In genomic region chr6:95902551-95902950, GRCm38 (mm10) we compare ENCODE assay signal across 33 mouse cellular contexts.
"Had no signal": no experiment of that assay in that cellular context is flagged by ENCODE, and none has a peak within 500 bp of the region (broad histone marks: within the 10 kb centered on the region; RNA-seq: fewer than 3 reads in every experiment).

No protein-coding gene starts in this region.

- ATAC-seq: liver, embryonic 12.5 days; liver, postnatal 0 days; lung, postnatal 0 days; midbrain, embryonic 13.5 days; midbrain, embryonic 15.5 days; midbrain, embryonic 16.5 days had no signal

- H3K27ac ChIP-seq: limb, embryonic 10.5 days; limb, embryonic 12.5 days; limb, embryonic 13.5 days; limb, embryonic 15.5 days; liver, embryonic 12.5 days; liver, embryonic 13.5 days; liver, embryonic 14.5 days; liver, embryonic 15.5 days; lung, embryonic 15.5 days; macrophage; midbrain, embryonic 10.5 days; midbrain, embryonic 12.5 days; midbrain, embryonic 13.5 days; midbrain, embryonic 15.5 days; neural tube, embryonic 12.5 days; neural tube, embryonic 13.5 days had no signal

- DNase-seq: left cerebral cortex, postnatal 4 days; liver; liver, embryonic 13.5 days; liver, postnatal 0 days; lung, adult 18-20 months; lung, adult 2 months; lung, embryonic 14.5 days; lung, postnatal 10 days; lung, postnatal 14 days; lung, postnatal 36 days; lung, postnatal 4 days; midbrain, embryonic 14.5 days had no signal

- H3K4me2 ChIP-seq: limb, embryonic 12.5 days; limb, embryonic 13.5 days; limb, embryonic 15.5 days; liver, embryonic 11.5 days; liver, embryonic 12.5 days; liver, embryonic 13.5 days; liver, embryonic 15.5 days; lung, embryonic 14.5 days; lung, embryonic 15.5 days; midbrain, embryonic 11.5 days; midbrain, embryonic 12.5 days; midbrain, embryonic 13.5 days; midbrain, embryonic 15.5 days; neural tube, embryonic 12.5 days; neural tube, embryonic 13.5 days had no signal

- H3K9ac ChIP-seq: limb, embryonic 12.5 days; limb, embryonic 13.5 days; limb, embryonic 15.5 days; liver, embryonic 12.5 days; liver, embryonic 13.5 days; liver, embryonic 14.5 days; liver, embryonic 15.5 days; liver, postnatal 0 days; lung, embryonic 14.5 days; lung, embryonic 15.5 days; midbrain, embryonic 12.5 days; midbrain, embryonic 13.5 days; midbrain, embryonic 15.5 days; neural tube, embryonic 12.5 days; neural tube, embryonic 13.5 days had no signal

- H3K27me3 ChIP-seq: limb, embryonic 12.5 days; limb, embryonic 13.5 days; limb, embryonic 15.5 days; liver, embryonic 12.5 days; liver, embryonic 13.5 days; liver, embryonic 15.5 days; lung, embryonic 15.5 days; megakaryocyte, embryonic 14.5 days; midbrain, embryonic 12.5 days; midbrain, embryonic 13.5 days; midbrain, embryonic 15.5 days; neural tube, embryonic 12.5 days; neural tube, embryonic 13.5 days had no signal

- H3K36me3 ChIP-seq: limb, embryonic 10.5 days; limb, embryonic 12.5 days; limb, embryonic 13.5 days; limb, embryonic 15.5 days; liver, embryonic 12.5 days; liver, embryonic 13.5 days; liver, embryonic 15.5 days; lung, embryonic 15.5 days; midbrain, embryonic 10.5 days; midbrain, embryonic 12.5 days; midbrain, embryonic 13.5 days; midbrain, embryonic 15.5 days; neural tube, embryonic 12.5 days; neural tube, embryonic 13.5 days had no signal

- H3K9me3 ChIP-seq: limb, embryonic 10.5 days; limb, embryonic 15.5 days; lung, embryonic 15.5 days; midbrain, embryonic 13.5 days; midbrain, embryonic 15.5 days; neural tube, embryonic 12.5 days; neural tube, embryonic 13.5 days had no signal

- H3K4me3 ChIP-seq: limb, embryonic 10.5 days; limb, embryonic 12.5 days; limb, embryonic 13.5 days; limb, embryonic 15.5 days; liver, embryonic 12.5 days; liver, embryonic 13.5 days; liver, embryonic 15.5 days; lung, embryonic 15.5 days; megakaryocyte, embryonic 14.5 days; midbrain, embryonic 10.5 days; midbrain, embryonic 12.5 days; midbrain, embryonic 13.5 days; midbrain, embryonic 15.5 days; myocyte; neural tube, embryonic 12.5 days; neural tube, embryonic 13.5 days had no signal

- H3K4me1 ChIP-seq: limb, embryonic 15.5 days; liver, embryonic 12.5 days; liver, embryonic 13.5 days; liver, embryonic 15.5 days; lung, embryonic 15.5 days; megakaryocyte, embryonic 14.5 days; midbrain, embryonic 12.5 days; midbrain, embryonic 15.5 days; neural tube, embryonic 12.5 days had no signal
